Mouse (Mus musculus) lung, adult 18-20 months (tissue): ENCODE data around the gene Zcchc14.
A peak's percentile ranks its signal among the peaks of the same experiment; 100 is the strongest.

Experiments used
- DNase-seq, 2 experiments: peaks; one replicate each; pipeline ENCODE4 v3.0.0; 2022; ENCODE audit warnings: mixed read lengths in 2 of 2

Gene Zcchc14

GRCm38 (mm10) chr8:121663101-121663500 lies 10.4 kb upstream of the Zcchc14 start:
- DNase-seq: no peak

GRCm38 (mm10) chr8:121661631-121662357 lies 9.1 kb upstream of the Zcchc14 start:
- no peak for DNase-seq

- DNase-seq: no peak
Observed at GRCm38 (mm10) chr8:121660602-121661001, 7.9 kb upstream of the Zcchc14 start.

GRCm38 (mm10) chr8:121654966-121655494 lies 2.3 kb upstream of the Zcchc14 start:
- no peak for DNase-seq

GRCm38 (mm10) chr8:121654131-121654530 lies 1.4 kb upstream of the Zcchc14 start:
- DNase-seq: no peak

- peak in 1 of 2 experiments; percentile 61 for DNase-seq
Observed at GRCm38 (mm10) chr8:121653340-121654019, 779 bp upstream of the Zcchc14 start.

- peak; percentile 48 to 50 for DNase-seq
Observed at GRCm38 (mm10) chr8:121651874-121652361, 783 bp downstream of the Zcchc14 start.

GRCm38 (mm10) chr8:121651308-121651873 lies 1.3 kb downstream of the Zcchc14 start:
- no peak for DNase-seq

- no peak for DNase-seq
Observed at GRCm38 (mm10) chr8:121650389-121651307, 2.1 kb downstream of the Zcchc14 start.

- no peak for DNase-seq
Observed at GRCm38 (mm10) chr8:121649904-121650303, 2.8 kb downstream of the Zcchc14 start.

- no peak for DNase-seq
Observed at GRCm38 (mm10) chr8:121649423-121649822, 3.3 kb downstream of the Zcchc14 start.

GRCm38 (mm10) chr8:121648451-121648850 lies 4.2 kb downstream of the Zcchc14 start:
- DNase-seq: no peak

GRCm38 (mm10) chr8:121647511-121648215 lies 5.0 kb downstream of the Zcchc14 start:
- no peak for DNase-seq

GRCm38 (mm10) chr8:121643384-121643783 lies 9.3 kb downstream of the Zcchc14 start:
- no peak for DNase-seq

- DNase-seq: no peak
Observed at GRCm38 (mm10) chr8:121642804-121643203, 9.9 kb downstream of the Zcchc14 start.

- no peak for DNase-seq
Observed at GRCm38 (mm10) chr8:121636180-121636579, 16.5 kb downstream of the Zcchc14 start.

- peak; percentile 57 to 67 for DNase-seq
Observed at GRCm38 (mm10) chr8:121635534-121635933, 17.2 kb downstream of the Zcchc14 start.

GRCm38 (mm10) chr8:121632401-121632800 lies 20.3 kb downstream of the Zcchc14 start:
- DNase-seq: no peak

GRCm38 (mm10) chr8:121631645-121632071 lies 21.0 kb downstream of the Zcchc14 start:
- DNase-seq: peak; percentile 47 to 56

GRCm38 (mm10) chr8:121628681-121629080 lies 24.0 kb downstream of the Zcchc14 start:
- DNase-seq: no peak

- no peak for DNase-seq
Observed at GRCm38 (mm10) chr8:121623043-121623442, 29.7 kb downstream of the Zcchc14 start.

GRCm38 (mm10) chr8:121621879-121622278 lies 30.8 kb downstream of the Zcchc14 start:
- DNase-seq: no peak
